Mouse (Mus musculus): ENCODE data around the gene Chd6. TPM values are rescaled to one million over a fixed set of nuclear protein-coding genes. Genes with fewer than 3 reads are reported as not detected.

Gene Chd6
- polyA plus RNA-seq, 1 experiment from 2014 or later, result 33.3 TPM

DNA sequence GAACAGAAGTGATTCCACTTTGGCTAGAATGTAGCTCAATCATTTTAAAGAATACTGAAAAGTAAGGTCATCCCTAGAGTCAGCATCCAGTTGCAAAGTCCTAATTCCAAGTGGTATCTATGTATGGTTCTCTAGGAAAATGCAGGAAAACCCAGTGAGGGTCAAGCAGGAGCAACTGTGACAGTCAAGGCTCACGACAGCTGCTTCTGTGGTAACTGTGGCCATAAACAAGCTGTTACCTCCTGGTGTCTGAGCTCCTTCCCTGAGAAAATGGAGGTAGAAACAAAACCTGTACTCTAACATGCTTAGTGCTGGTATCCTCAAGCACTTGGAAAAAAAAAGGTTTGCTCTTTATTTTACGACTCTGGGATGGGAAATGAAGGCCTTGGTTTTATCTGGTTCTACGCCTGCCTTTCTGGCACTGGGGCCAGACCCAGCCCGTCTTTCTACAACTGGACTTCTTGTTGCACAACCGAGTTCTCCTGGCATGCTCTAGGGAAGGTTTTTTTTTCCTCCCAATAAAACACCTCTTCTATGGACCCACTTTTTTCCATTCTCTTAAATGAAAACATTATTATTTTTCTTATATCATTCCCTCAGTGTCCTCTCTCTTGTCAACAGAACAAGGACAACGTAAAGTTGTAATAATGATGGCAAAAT, 18.0 kb downstream of the Chd6 start:
- Histone ChIP-seq H3K9ac (replicated peaks; ENCODE audit: low read length) (no peak overlapping the region), H3K4me2 (ENCODE audit: low read depth, low read length) (no peak overlapping the region), H3K4me3 (ENCODE audit: low read depth, low read length) (no peak overlapping the region), H3K36me3 (replicated peaks; ENCODE audit: control insufficient read depth, insufficient read depth, low read depth, low read length) (no peaks in the 10 kb centered on the region; the same call in 1 of the 2 replicates), H3K9me3 (replicated peaks; ENCODE audit: control insufficient read depth, low read length) (no peaks in the 10 kb centered on the region), H3K27me3 (ENCODE audit: control insufficient read depth, insufficient read depth, low read length) (no peaks in the 10 kb centered on the region), H3K4me1 (ENCODE audit: control insufficient read depth, insufficient read depth, low read length) (no peaks in the 10 kb centered on the region), H3K27ac (replicated peaks; ENCODE audit: low read depth, low read length) (no peak overlapping the region)
- 90% methylated on average over 6 of the region's 6 CpGs for WGBS
- DNase-seq (ENCODE audit: low spot score), result no peak
- no peak for ATAC-seq (replicated peaks; ENCODE audit: insufficient number of reproducible peaks, low FRiP score, low TSS enrichment, low read depth)

GRCm38 (mm10) chr2:161090200-161090599, 18.7 kb downstream of the Chd6 start:
- Histone ChIP-seq H3K27me3 (ENCODE audit: control insufficient read depth, insufficient read depth, low read length) (no peaks in the 10 kb centered on the region), H3K36me3 (replicated peaks; ENCODE audit: control insufficient read depth, insufficient read depth, low read depth, low read length) (no peaks in the 10 kb centered on the region; the same call in 1 of the 2 replicates), H3K4me1 (ENCODE audit: control insufficient read depth, insufficient read depth, low read length) (no peaks in the 10 kb centered on the region), H3K9me3 (replicated peaks; ENCODE audit: control insufficient read depth, low read length) (no peaks in the 10 kb centered on the region), H3K27ac (replicated peaks; ENCODE audit: low read depth, low read length) (no peak overlapping the region), H3K9ac (replicated peaks; ENCODE audit: low read length) (no peak overlapping the region), H3K4me2 (ENCODE audit: low read depth, low read length) (no peak overlapping the region), H3K4me3 (ENCODE audit: low read depth, low read length) (no peak overlapping the region)
- DNase-seq (ENCODE audit: low spot score), result peak; percentile 68
- ATAC-seq (replicated peaks; ENCODE audit: insufficient number of reproducible peaks, low FRiP score, low TSS enrichment, low read depth), result no peak
- 69% methylated on average over 3 of the region's 3 CpGs for WGBS

- no peaks in the 10 kb centered on the region for H3K27me3 ChIP-seq (ENCODE audit: control insufficient read depth, insufficient read depth, low read length)
- H3K9ac ChIP-seq (replicated peaks; ENCODE audit: low read length), result no peak overlapping the region
- 89% methylated on average over 2 of the region's 2 CpGs for WGBS
- no peak overlapping the region for H3K4me3 ChIP-seq (ENCODE audit: low read depth, low read length)
- no peak overlapping the region for H3K27ac ChIP-seq (replicated peaks; ENCODE audit: low read depth, low read length)
- ATAC-seq (replicated peaks; ENCODE audit: insufficient number of reproducible peaks, low FRiP score, low TSS enrichment, low read depth) (no peak), DNase-seq (ENCODE audit: low spot score) (no peak)
- no peaks in the 10 kb centered on the region for H3K36me3 ChIP-seq (replicated peaks; ENCODE audit: control insufficient read depth, insufficient read depth, low read depth, low read length)
- no peaks in the 10 kb centered on the region for H3K9me3 ChIP-seq (replicated peaks; ENCODE audit: control insufficient read depth, low read length)
- H3K4me1 ChIP-seq (ENCODE audit: control insufficient read depth, insufficient read depth, low read length), result no peaks in the 10 kb centered on the region
- H3K4me2 ChIP-seq (ENCODE audit: low read depth, low read length), result no peak overlapping the region
Measured at GRCm38 (mm10) chr2:161078590-161078989, 30.3 kb downstream of the Chd6 start.

- H3K9me3 ChIP-seq (replicated peaks; ENCODE audit: control insufficient read depth, low read length), result no peaks in the 10 kb centered on the region
- H3K9ac ChIP-seq (replicated peaks; ENCODE audit: low read length), result no peak overlapping the region
- 85% methylated on average over 4 of the region's 4 CpGs for WGBS
- no peak overlapping the region for H3K27ac ChIP-seq (replicated peaks; ENCODE audit: low read depth, low read length)
- no peak for ATAC-seq (replicated peaks; ENCODE audit: insufficient number of reproducible peaks, low FRiP score, low TSS enrichment, low read depth)
- no peaks in the 10 kb centered on the region for H3K4me1 ChIP-seq (ENCODE audit: control insufficient read depth, insufficient read depth, low read length)
- no peak for DNase-seq (ENCODE audit: low spot score)
- no peaks in the 10 kb centered on the region for H3K36me3 ChIP-seq (replicated peaks; ENCODE audit: control insufficient read depth, insufficient read depth, low read depth, low read length)
- H3K4me3 ChIP-seq (ENCODE audit: low read depth, low read length), result no peak overlapping the region
- H3K4me2 ChIP-seq (ENCODE audit: low read depth, low read length), result no peak overlapping the region
- no peaks in the 10 kb centered on the region for H3K27me3 ChIP-seq (ENCODE audit: control insufficient read depth, insufficient read depth, low read length)
Measured at GRCm38 (mm10) chr2:161076262-161076661, 32.6 kb downstream of the Chd6 start.

DNA sequence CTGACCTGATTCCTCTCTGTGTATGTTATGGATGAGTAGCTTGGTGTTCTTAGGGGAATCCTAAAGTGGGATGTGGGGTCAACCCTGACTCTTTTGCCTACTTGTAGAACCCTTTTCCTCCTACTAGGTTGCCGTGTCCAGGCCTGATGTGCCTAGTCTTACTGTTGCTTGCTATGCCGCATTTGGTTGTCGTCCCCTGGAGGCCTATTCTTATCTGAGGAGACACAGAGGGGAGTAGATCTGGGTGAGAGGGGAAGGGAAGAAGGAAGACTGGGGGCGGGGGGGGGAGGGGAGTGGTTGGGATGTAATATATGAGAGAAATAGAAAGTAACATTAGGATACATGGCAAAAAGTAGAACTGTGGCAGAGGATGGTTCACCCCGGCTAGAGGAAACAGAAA, 33.3 kb downstream of the Chd6 start:
- no peaks in the 10 kb centered on the region for H3K27me3 ChIP-seq (ENCODE audit: control insufficient read depth, insufficient read depth, low read length)
- no peak overlapping the region for H3K9ac ChIP-seq (replicated peaks; ENCODE audit: low read length)
- H3K4me2 ChIP-seq (ENCODE audit: low read depth, low read length), result no peak overlapping the region
- H3K9me3 ChIP-seq (replicated peaks; ENCODE audit: control insufficient read depth, low read length), result no peaks in the 10 kb centered on the region
- no peak overlapping the region for H3K27ac ChIP-seq (replicated peaks; ENCODE audit: low read depth, low read length)
- 83% methylated on average over 5 of the region's 5 CpGs for WGBS
- DNase-seq (ENCODE audit: low spot score), result no peak
- no peaks in the 10 kb centered on the region for H3K36me3 ChIP-seq (replicated peaks; ENCODE audit: control insufficient read depth, insufficient read depth, low read depth, low read length)
- H3K4me1 ChIP-seq (ENCODE audit: control insufficient read depth, insufficient read depth, low read length), result no peaks in the 10 kb centered on the region
- H3K4me3 ChIP-seq (ENCODE audit: low read depth, low read length), result no peak overlapping the region
- no peak for ATAC-seq (replicated peaks; ENCODE audit: insufficient number of reproducible peaks, low FRiP score, low TSS enrichment, low read depth)

DNA sequence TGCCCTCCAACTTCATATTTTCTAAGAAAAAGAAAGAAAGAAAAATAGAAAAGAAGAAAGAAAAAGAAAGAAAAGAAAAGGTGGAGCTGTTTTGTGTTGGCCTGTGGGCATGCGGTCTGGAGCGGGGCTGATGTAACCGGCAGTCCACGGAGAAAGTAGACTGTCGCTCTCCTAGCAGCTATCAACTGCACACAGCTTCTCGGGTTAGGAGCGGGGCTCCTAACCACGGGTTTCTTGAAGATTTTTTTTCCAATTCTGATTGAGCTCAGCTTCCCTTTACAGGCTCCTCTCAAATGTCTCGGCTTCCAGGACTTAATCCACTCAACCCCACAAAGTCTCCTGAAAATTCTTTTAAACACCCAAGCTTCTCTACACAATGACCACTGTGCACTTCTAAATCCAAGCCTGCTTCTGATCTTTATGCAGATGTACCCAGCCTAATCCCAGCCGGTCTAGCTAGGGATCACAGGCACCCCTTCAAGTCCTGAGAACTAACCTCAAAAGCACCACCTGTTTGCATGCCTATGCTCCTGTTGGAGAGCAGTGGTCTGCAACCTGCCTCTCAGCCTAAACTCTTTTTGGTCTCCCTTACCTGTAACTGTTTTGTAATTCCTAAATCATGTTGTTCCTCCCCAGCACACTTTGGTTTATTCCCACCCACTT, 42.6 kb downstream of the Chd6 start:
- H3K27ac ChIP-seq (replicated peaks; ENCODE audit: low read depth, low read length), result no peak overlapping the region

DNA sequence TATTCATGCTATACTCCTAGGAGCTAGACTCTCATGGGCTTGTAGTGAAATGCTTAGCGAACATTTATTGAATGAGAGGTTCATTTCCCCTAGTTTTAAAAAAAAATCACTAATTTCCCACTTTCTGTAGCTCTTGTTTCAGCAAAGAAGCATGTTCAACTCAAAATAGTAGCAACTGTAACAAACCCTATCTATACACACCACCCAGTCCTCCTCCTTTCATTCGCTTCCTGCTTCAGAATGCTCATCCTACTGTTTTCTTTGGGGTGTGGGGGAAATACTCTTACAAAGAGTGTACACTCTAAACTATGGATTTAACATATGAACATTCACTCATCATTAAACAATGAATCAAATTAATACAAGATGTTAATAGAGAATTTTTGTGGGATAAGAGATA, 43.3 kb downstream of the Chd6 start:
- DNase-seq (ENCODE audit: low spot score), result no peak
- H3K4me2 ChIP-seq (ENCODE audit: low read depth, low read length), result no peak overlapping the region
- no peak overlapping the region for H3K27ac ChIP-seq (replicated peaks; ENCODE audit: low read depth, low read length)
- no peaks in the 10 kb centered on the region for H3K9me3 ChIP-seq (replicated peaks; ENCODE audit: control insufficient read depth, low read length)
- no peak overlapping the region for H3K4me3 ChIP-seq (ENCODE audit: low read depth, low read length)
- H3K27me3 ChIP-seq (ENCODE audit: control insufficient read depth, insufficient read depth, low read length), result no peaks in the 10 kb centered on the region
- no peak overlapping the region for H3K9ac ChIP-seq (replicated peaks; ENCODE audit: low read length)
- 89% methylated on average over 2 of the region's 2 CpGs for WGBS
- H3K4me1 ChIP-seq (ENCODE audit: control insufficient read depth, insufficient read depth, low read length), result no peaks in the 10 kb centered on the region
- H3K36me3 ChIP-seq (replicated peaks; ENCODE audit: control insufficient read depth, insufficient read depth, low read depth, low read length), result no peaks in the 10 kb centered on the region
- no peak for ATAC-seq (replicated peaks; ENCODE audit: insufficient number of reproducible peaks, low FRiP score, low TSS enrichment, low read depth)

More for the DNA sequence above, 42.6 kb downstream of the Chd6 start:
- no peaks in the 10 kb centered on the region for H3K27me3 ChIP-seq (ENCODE audit: control insufficient read depth, insufficient read depth, low read length)
- 56% methylated on average over 10 of the region's 10 CpGs for WGBS
- no peak overlapping the region for H3K4me2 ChIP-seq (ENCODE audit: low read depth, low read length)
- H3K36me3 ChIP-seq (replicated peaks; ENCODE audit: control insufficient read depth, insufficient read depth, low read depth, low read length), result no peaks in the 10 kb centered on the region
- no peak overlapping the region for H3K4me3 ChIP-seq (ENCODE audit: low read depth, low read length)
- no peaks in the 10 kb centered on the region for H3K9me3 ChIP-seq (replicated peaks; ENCODE audit: control insufficient read depth, low read length)
- no peaks in the 10 kb centered on the region for H3K4me1 ChIP-seq (ENCODE audit: control insufficient read depth, insufficient read depth, low read length)
- H3K9ac ChIP-seq (replicated peaks; ENCODE audit: low read length), result no peak overlapping the region
- DNase-seq (ENCODE audit: low spot score), result no peak
- no peak for ATAC-seq (replicated peaks; ENCODE audit: insufficient number of reproducible peaks, low FRiP score, low TSS enrichment, low read depth)

DNA sequence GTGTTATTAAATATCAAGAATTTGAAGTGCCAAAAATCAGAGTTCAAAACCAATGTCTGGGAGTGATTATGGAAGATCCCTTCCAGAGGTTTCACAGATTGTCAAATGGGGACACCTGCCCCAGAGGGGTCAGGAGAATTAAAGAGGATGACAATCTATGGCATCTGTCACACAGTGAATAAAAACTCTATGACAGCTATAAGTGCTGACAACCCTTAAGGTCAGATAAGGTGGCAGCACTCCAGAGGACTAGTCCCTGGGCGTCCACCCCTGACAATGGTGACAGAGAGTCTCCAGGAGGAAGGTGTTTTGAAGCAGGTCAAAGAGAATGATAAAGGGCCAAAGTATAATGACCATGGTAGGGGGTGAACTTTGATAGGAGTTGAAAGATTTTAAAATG, 44.0 kb downstream of the Chd6 start:
- H3K4me1 ChIP-seq (ENCODE audit: control insufficient read depth, insufficient read depth, low read length), result no peaks in the 10 kb centered on the region
- H3K27me3 ChIP-seq (ENCODE audit: control insufficient read depth, insufficient read depth, low read length), result no peaks in the 10 kb centered on the region
- H3K9me3 ChIP-seq (replicated peaks; ENCODE audit: control insufficient read depth, low read length), result no peaks in the 10 kb centered on the region
- H3K36me3 ChIP-seq (replicated peaks; ENCODE audit: control insufficient read depth, insufficient read depth, low read depth, low read length), result no peaks in the 10 kb centered on the region
- H3K9ac ChIP-seq (replicated peaks; ENCODE audit: low read length), result no peak overlapping the region
- DNase-seq (ENCODE audit: low spot score) (no peak), ATAC-seq (replicated peaks; ENCODE audit: insufficient number of reproducible peaks, low FRiP score, low TSS enrichment, low read depth) (no peak)
- H3K4me3 ChIP-seq (ENCODE audit: low read depth, low read length), result no peak overlapping the region
- WGBS, result 83% methylated on average over 1 of the region's 1 CpGs
- H3K27ac ChIP-seq (replicated peaks; ENCODE audit: low read depth, low read length), result no peak overlapping the region
- H3K4me2 ChIP-seq (ENCODE audit: low read depth, low read length), result no peak overlapping the region

Data from embryonic facial prominence, embryonic 11.5 days (tissue).